Mouse (Mus musculus) midbrain, postnatal 0 days (tissue): ENCODE data around the gene 1700021F05Rik. TPM values are rescaled to one million over a fixed set of nuclear protein-coding genes. Genes with fewer than 3 reads are reported as not detected.
A peak's percentile ranks its signal among the peaks of the same experiment; 100 is the strongest.
"Not testable (repeated sequence)": the region's sequence is repeated elsewhere in the genome, so short reads cannot be mapped to it uniquely, and the experiment has no call there.

Experiments
- ATAC-seq: fragments of 200-750 bp; cut with Nextera tagmentation; 2 replicates; pipeline ENCODE4 v1.8.0; 2017; ENCODE audit warnings: moderate number of reproducible peaks, mild to moderate bottlenecking, moderate TSS enrichment, moderate library complexity; ENCODE audit not compliant: low FRiP score
- DNase-seq: peaks from one replicate; pipeline ENCODE4 v3.0.0-alpha.2; 2015; ENCODE audit warnings: low spot score
- H3K27ac ChIP-seq: fragments of 300-500 bp; sonication (generic); 2 replicates; pipeline ENCODE4 v1.5.1; 2014; ENCODE audit warnings: low read depth, mild to moderate bottlenecking, low read length, mixed read lengths
- H3K27me3 ChIP-seq: fragments of 300-500 bp; sonication (generic); 2 replicates; pipeline ENCODE4 v1.6.1; 2014; ENCODE audit warnings: low read length, control low read depth, mixed read lengths; ENCODE audit not compliant: insufficient read depth
- H3K36me3 ChIP-seq: fragments of 300-500 bp; sonication (generic); 2 replicates; pipeline ENCODE4 v1.6.1; 2014; ENCODE audit warnings: low read length, control low read depth, mixed read lengths; ENCODE audit not compliant: insufficient read depth
- H3K4me1 ChIP-seq: fragments of 300-500 bp; sonication (generic); 2 replicates; pipeline ENCODE4 v1.6.1; 2014; ENCODE audit warnings: mild to moderate bottlenecking, control low read depth, antibody characterized with exemption, low read length, mixed read lengths; ENCODE audit not compliant: insufficient read depth
- H3K4me2 ChIP-seq: fragments of 300-500 bp; sonication (generic); 2 replicates; pipeline ENCODE4 v1.6.1; 2014; ENCODE audit warnings: low read depth, mild to moderate bottlenecking, low read length, mixed read lengths; ENCODE audit not compliant: poor library complexity, severe bottlenecking
- H3K4me3 ChIP-seq: fragments of 300-500 bp; sonication (generic); 2 replicates; pipeline ENCODE4 v1.5.1; 2014; ENCODE audit warnings: low read depth, mild to moderate bottlenecking, low read length, moderate library complexity
- H3K9ac ChIP-seq: fragments of 300-500 bp; sonication (generic); replicated peaks from 2 replicates; pipeline ENCODE4 v1.6.1; 2014; ENCODE audit warnings: mild to moderate bottlenecking, low read length, moderate library complexity, mixed read lengths; ENCODE audit not compliant: poor library complexity, severe bottlenecking
- H3K9me3 ChIP-seq: fragments of 300-500 bp; sonication (generic); 2 replicates; pipeline ENCODE4 v1.6.1; 2016; ENCODE audit warnings: low read length, control low read depth
- CTCF ChIP-seq: IDR thresholded peaks from 2 replicates; pipeline ENCODE4 v1.5.1; 2016; ENCODE audit warnings: antibody characterized with exemption, mild to moderate bottlenecking
- WGBS: fragments of 180-500 bp; shearing (Covaris S2); extraction: QIAGEN DNeasy Blood & Tissue Kit; methylation state at CpG from one replicate; pipeline ENCODE4 v1.1.7; 2014; 5-methylcytosine and 5-hydroxymethylcytosine counted together
- polyA plus RNA-seq: library from polyadenylated mRNA; unstranded; fragments of >200 nt; fragmentation: Nextera tagmentation; extraction: Ambion mirVana; gene quantifications from 2 replicates; pipeline ENCODE4 v1.2.1, GENCODE M21; 2015
- total RNA-seq: library from RNA; depleted of rRNA; stranded (reverse); fragments of >200 nt; gene quantifications from 2 replicates; pipeline ENCODE4 v1.2.3, GENCODE M21; 2014

1700021F05Rik gene
- total and polyA plus RNA-seq, 2 experiments from 2014 or later: 61.6 to 73.4 TPM

DNA sequence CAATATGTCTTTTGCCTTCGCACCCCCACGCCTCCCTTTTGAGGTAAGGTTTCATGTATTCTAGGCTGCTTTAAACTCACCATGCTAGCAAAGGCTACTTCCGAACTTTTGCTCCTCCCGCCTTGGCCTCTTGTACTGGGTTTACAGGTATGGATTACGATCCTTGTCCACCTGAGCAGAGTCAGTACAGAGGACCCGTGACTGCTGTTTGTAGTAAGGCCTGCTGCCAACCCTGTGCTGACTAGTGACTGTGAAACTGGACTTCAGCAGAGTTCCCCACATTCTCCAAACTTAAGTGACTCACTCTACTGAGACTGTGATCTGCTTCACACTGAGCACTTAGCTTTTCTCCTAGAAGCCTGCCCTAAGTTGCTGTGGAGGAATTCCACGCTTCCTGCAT is 3.1 kb downstream of the 1700021F05Rik start:
- Histone ChIP-seq H3K4me2 (no peak overlapping the region), H3K27me3 (no peaks in the 10 kb centered on the region), H3K27ac (no peak overlapping the region), H3K9ac (no peak overlapping the region), H3K4me1 (peaks cover 5% of the 10 kb centered on the region; the same call in 1 of the 2 replicates), H3K4me3 (no peak overlapping the region), H3K36me3 (peaks cover 3% of the 10 kb centered on the region), H3K9me3 (no peaks in the 10 kb centered on the region)
- DNase-seq (no peak), ATAC-seq (no peak)
- WGBS: 96% methylated on average over 7 of the region's 7 CpGs
- no peak for TF ChIP-seq CTCF

DNA sequence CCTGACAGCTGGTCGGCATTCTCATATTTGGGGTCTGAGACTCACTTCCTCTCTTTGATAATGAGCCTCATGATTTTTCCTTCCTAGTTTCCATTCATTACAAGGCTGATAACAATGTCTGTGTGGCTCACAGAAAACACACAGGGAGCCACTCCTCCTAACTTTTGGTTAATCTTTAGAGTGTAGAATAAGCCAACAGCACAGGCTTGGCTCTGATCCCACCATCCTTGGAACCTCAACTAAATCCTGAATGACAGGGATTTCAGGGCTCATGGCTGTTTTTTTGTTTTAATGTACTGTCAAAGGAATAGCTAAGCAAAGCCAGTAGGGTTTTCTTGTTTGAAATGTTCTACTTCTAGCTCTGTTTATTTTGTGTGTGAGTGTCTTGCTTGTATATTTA is 6.4 kb downstream of the 1700021F05Rik start:
- no peak for DNase-seq
- H3K4me1 ChIP-seq: peaks cover under 1% of the 10 kb centered on the region; the same call in 1 of the 2 replicates
- no peak for ATAC-seq
- peaks cover 30% of the 10 kb centered on the region for H3K36me3 ChIP-seq
- no peak overlapping the region for H3K4me3 ChIP-seq
- no peaks in the 10 kb centered on the region for H3K27me3 ChIP-seq
- no peak overlapping the region for H3K9ac ChIP-seq
- WGBS: 67% methylated on average over 1 of the region's 1 CpGs
- H3K9me3 ChIP-seq: no peaks in the 10 kb centered on the region
- TF ChIP-seq CTCF: no peak
- H3K4me2 ChIP-seq: no peak overlapping the region
- no peak overlapping the region for H3K27ac ChIP-seq

DNA sequence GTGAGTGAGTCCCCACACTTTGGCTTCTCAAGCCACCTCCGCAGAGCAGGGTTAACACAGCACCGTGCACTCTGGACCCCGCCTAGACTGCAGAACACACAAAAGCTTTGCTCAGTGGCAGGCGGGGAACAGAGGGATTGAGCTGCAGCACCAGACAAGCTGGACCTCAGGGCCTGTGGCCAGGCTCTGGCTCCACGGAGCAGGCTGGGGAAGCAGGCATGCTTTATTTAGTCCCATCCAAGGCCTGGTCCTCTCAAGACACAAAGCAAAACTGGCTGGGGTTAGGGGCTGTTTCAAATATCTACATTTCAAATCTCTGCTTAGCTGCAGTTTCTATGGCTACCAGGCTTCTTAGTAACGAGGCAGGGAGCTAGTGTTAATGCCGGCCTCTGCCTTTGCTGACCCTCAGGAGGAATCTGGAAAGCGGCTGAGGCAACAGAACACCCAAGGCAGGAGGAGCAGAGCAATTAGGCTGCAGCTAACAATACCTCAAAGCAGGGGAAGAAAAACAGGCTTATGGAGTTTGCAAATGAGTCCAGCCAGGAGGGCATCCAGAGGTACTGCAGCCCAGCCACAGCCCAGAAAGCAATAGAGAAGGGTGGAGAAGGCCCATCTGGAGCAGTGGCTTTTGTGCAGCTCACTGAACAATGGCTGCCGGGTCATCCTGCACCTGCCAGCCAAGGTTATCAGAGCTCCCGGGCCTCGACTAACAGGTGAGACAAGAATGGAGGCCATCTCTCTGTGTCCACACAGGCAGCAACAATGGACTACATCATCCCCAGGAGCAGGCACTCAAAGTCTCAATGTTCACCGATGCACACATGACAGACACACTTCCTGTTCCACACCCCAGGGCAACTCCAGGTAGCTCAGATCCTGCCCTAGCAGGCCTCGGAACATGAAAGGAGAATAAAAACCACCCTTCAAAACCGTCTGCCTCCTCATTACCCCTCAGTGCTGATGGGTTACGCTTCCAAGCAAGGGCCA is 13.2 kb downstream of the 1700021F05Rik start:
- Histone ChIP-seq H3K9ac (peak overlapping the region; percentile 37), H3K36me3 (peaks cover 37% of the 10 kb centered on the region), H3K27ac (peak overlapping the region; percentile 84), H3K4me3 (no peak overlapping the region), H3K27me3 (no peaks in the 10 kb centered on the region), H3K9me3 (no peaks in the 10 kb centered on the region), H3K4me1 (peaks cover 11% of the 10 kb centered on the region; the same call in 1 of the 2 replicates), H3K4me2 (no peak overlapping the region)
- peak; percentile 54 for TF ChIP-seq CTCF
- DNase-seq (peak; percentile 60), ATAC-seq (peak; percentile 74)
- 21% methylated on average over 15 of the region's 15 CpGs for WGBS

DNA sequence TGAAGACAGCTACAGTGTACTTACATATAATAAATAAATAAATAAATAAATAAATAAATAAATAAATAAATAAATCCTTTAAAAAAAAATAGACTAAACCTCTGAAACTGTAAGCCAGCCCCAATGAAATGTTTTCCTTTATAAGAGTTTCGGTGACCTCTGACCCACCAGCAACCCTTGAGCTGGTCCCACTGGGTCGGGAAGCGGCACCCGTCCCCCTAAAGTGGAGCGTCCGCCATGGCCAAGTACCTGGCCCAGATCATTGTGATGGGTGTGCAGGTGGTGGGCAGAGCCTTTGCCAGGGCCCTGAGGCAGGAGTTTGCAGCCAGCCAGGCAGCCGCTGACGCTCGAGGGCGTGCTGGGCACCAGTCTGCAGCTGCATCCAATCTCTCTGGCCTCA is 16.9 kb downstream of the 1700021F05Rik start, which contains the start of gene Gm9803:
Gm9803 (plus strand) TSS at position 154 of the 400 bp plus-strand sequence.
- 98% methylated on average over 10 of the region's 10 CpGs for WGBS
- not testable (repeated sequence) for H3K9ac ChIP-seq, DNase-seq, ATAC-seq, H3K9me3 ChIP-seq, H3K4me2 ChIP-seq, H3K27ac ChIP-seq, H3K27me3 ChIP-seq, H3K4me3 ChIP-seq
- Histone ChIP-seq H3K4me1 (peaks cover 11% of the 10 kb centered on the region; the same call in 1 of the 2 replicates), H3K36me3 (peaks cover 11% of the 10 kb centered on the region)

DNA sequence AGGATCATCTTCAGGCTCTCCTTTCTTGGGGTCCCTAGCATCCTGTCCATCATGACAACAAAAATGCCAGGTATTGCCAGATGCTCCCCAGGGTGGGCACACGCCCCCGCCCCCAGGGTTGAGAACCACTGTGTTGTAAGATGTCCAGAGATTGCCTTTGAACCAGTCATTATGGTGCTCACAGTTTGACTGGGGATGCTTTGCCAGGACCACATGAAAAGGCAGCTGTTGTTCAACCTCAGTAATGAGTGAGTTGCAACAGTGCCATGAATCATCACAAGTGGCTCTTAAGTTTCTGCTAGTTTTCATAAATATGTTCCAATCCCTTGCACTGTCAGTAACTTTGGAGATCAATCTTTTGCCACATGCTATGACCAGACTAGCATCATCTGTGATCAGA is 20.8 kb downstream of the 1700021F05Rik start:
- Histone ChIP-seq H3K9me3 (no peaks in the 10 kb centered on the region), H3K27me3 (no peaks in the 10 kb centered on the region), H3K9ac (no peak overlapping the region), H3K36me3 (peaks cover 4% of the 10 kb centered on the region), H3K4me3 (no peak overlapping the region), H3K27ac (no peak overlapping the region), H3K4me1 (no peaks in the 10 kb centered on the region), H3K4me2 (no peak overlapping the region)
- TF ChIP-seq CTCF: no peak
- no peak for DNase-seq
- WGBS: 96% methylated on average over 2 of the region's 2 CpGs
- no peak for ATAC-seq

DNA sequence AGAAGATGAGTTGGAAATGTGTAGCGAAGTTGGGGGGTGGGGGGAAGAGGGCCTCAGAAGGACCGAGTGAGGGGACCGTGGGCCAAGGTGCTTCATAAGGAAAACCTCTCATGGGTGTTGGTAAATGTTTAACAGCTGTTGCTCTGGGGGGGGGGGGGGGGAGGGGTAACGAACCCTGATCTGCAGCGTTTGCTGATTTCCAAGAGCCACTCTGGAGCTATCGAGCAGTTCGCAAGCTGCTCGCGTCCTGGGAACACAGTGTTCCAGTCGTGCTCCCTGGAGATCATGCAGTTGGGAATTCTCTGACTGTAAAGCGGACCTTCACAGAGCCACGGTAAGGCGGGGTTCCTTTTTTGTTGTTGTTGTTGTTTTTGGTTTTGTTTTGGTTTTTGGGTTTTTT is 22.4 kb downstream of the 1700021F05Rik start:
- no peak overlapping the region for H3K9ac ChIP-seq
- TF ChIP-seq CTCF: no peak
- ATAC-seq (no peak), DNase-seq (no peak)
- H3K4me2 ChIP-seq: no peak overlapping the region
- 84% methylated on average over 11 of the region's 13 CpGs for WGBS
- H3K27me3 ChIP-seq: no peaks in the 10 kb centered on the region
- no peak overlapping the region for H3K4me3 ChIP-seq
- no peaks in the 10 kb centered on the region for H3K4me1 ChIP-seq
- no peak overlapping the region for H3K27ac ChIP-seq
- H3K9me3 ChIP-seq: no peaks in the 10 kb centered on the region
- no peaks in the 10 kb centered on the region for H3K36me3 ChIP-seq
